Mouse (Mus musculus) cerebral cortex, adult 2 months (tissue): Measurements from ENCODE around the gene Cntnap2.

ENCODE experiments used
- WGBS: fragments of 180-500 bp; shearing (Covaris S2); methylation state at CpG from one replicate; pipeline ENCODE4 v1.1.7; 2018; 5-methylcytosine and 5-hydroxymethylcytosine counted together

Cntnap2 gene

DNA sequence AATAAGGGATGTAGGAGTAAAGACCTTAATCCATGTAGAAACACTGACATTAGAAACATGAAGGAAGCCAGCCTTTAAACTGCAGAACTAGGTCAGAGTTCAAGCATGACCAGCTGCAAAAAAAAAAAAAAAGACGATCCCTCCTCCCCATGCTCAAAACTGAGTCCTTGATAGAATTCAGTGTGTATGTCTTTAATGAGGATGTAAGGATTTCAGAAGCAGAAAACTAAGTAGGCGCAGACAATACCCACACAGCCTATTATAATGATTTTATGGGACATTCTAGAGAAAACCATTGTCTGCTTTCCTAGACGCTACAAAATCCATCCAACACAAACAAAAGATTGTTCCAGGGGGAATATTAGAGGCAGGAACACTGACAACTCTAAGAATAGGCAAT is 2168.4 kb downstream of the Cntnap2 start:
- 49% methylated on average over 3 of the region's 3 CpGs for whole genome bisulfite sequencing

DNA sequence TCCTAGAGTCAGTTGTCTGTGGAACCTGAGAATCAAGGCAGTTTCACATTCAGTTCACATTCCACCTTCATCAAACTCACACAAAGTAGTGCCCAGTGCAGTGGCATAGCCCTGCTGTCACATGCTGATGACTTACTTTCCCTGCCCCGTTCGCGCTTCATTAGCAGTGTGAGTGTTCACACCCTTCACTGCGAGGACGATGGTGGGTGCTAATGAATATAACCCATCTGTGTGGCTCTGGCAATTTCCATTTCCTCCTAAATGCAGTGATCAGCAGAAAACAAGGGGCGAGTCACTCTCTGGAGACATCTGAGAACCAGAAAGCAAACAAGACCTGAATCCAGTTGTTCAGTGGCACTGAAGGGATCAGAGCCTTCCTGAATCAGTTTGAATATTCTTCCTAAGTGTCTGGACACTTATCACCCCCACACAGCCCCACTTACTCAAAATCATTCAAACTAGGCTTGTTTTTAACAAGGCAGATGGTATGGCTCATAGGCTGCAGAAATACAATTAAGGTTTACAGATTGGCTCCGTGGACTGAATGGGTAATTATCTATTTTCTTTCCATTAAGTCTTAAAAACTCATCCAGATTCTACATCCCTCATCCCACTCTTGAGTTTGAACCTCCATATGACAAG is 2169.6 kb downstream of the Cntnap2 start:
- WGBS = 63% methylated on average over 7 of the region's 7 CpGs

DNA sequence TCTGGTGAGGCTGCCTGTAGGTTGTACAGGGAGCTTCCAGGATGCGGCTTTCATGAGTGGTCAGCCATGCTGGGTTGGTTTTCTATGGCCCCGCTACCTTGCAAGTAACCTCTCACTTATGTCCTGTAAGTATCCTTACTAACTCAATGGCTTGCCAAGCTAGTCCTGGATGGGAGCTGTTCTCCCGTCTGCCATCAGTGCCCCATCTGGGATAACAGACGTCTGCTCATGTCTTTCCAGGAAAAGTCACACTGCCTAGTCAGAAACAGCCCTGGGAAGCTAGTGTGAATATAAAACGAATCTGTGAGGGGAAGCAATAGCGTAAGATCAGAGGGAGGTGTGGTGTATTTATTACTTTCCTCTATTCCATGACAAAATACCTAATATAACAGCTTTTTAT is 2172.4 kb downstream of the Cntnap2 start:
- 73% methylated on average over 6 of the region's 6 CpGs for WGBS

GRCm38 (mm10) chr6:47239376-47239921 is 2180.3 kb downstream of the Cntnap2 start:
- WGBS = 32% methylated on average over 3 of the region's 3 CpGs

- WGBS = 33% methylated on average over 6 of the region's 6 CpGs
These were observed 2184.9 kb downstream of the Cntnap2 start for GRCm38 (mm10) chr6:47243863-47244606.

- 52% methylated on average over 7 of the region's 7 CpGs for WGBS
These were observed 2185.5 kb downstream of the Cntnap2 start for GRCm38 (mm10) chr6:47244642-47245041.

GRCm38 (mm10) chr6:47255270-47255669 is 2196.1 kb downstream of the Cntnap2 start:
- 80% methylated on average over 2 of the region's 2 CpGs for WGBS

GRCm38 (mm10) chr6:47256227-47256887 is 2197.2 kb downstream of the Cntnap2 start:
- WGBS = 87% methylated on average over 4 of the region's 4 CpGs

DNA sequence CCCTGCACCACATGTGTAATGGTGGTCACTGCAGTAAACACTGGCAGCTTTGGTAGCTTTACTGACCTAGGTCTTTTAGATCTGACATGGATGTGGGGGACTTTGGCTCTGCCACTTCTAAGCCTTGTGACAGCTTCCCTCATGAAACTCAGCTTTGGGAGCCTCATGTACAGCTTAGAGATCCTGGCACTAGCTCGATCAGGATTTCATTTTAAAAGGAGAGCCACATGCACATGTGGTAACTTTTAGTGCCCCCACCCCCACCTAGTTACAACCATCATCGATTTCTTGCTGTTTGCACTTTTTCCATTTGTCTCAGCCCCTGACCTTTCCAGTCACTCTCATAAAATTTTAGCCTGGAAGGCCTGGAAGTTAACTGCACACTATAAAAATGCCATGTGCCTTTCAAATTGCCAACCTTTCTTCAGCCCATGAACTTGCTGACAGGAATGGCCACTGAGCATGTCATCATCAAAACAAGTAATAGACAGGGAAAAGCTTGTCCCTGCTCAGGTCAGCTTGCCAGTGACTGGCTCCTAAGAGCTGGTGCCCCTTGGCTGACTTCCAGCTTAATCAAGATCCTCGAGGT is 2197.9 kb downstream of the Cntnap2 start:
- WGBS = 68% methylated on average over 3 of the region's 3 CpGs

DNA sequence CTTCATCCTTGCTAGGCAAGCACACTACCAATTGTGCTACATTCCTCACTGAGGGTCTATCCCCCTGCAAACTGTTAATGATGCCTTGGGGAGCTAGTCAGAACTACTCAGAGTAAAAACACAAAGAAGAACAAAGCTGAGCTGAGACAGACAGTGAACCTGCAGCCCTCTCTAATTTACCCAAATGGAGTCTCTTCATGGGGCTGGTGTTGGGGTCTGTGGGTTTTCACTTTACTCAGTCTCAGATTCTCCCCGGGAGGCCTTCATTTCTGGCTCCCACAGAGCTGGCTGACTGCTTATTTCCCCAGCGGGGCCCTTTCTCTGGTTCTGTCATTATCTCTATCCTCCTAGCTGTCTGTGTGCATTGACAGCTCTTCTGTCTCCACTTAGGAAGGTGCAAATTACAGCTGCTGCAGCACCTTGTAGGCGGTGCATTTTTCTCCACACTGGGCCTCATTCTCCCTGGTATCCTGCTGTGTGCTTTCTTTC is 2200.5 kb downstream of the Cntnap2 start:
- WGBS = 59% methylated on average over 3 of the region's 3 CpGs

DNA sequence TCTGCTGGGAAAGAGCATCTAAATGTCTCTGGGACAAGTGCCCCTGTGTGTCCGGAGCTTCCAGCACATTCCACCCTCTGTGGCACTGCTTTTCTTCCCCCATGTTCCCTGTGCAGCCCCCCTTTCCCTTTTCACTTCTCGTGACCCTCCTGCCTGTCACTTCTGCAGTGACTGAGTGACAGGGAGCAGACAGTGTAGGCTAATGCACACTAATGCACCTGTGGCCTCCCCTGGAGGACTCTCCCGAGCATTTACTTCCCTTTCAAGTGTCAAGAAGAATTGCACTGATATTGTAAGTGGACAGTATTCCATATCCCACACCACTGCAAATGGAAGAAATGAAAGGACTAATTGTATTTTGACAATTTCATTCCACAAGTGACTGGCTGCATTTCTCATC is 2208.1 kb downstream of the Cntnap2 start:
- 84% methylated on average over 3 of the region's 3 CpGs for WGBS

GRCm38 (mm10) chr6:47269455-47269854 is 2210.3 kb downstream of the Cntnap2 start:
- WGBS = 87% methylated on average over 3 of the region's 3 CpGs

GRCm38 (mm10) chr6:47271576-47271975 is 2212.4 kb downstream of the Cntnap2 start:
- WGBS = 92% methylated on average over 3 of the region's 3 CpGs

DNA sequence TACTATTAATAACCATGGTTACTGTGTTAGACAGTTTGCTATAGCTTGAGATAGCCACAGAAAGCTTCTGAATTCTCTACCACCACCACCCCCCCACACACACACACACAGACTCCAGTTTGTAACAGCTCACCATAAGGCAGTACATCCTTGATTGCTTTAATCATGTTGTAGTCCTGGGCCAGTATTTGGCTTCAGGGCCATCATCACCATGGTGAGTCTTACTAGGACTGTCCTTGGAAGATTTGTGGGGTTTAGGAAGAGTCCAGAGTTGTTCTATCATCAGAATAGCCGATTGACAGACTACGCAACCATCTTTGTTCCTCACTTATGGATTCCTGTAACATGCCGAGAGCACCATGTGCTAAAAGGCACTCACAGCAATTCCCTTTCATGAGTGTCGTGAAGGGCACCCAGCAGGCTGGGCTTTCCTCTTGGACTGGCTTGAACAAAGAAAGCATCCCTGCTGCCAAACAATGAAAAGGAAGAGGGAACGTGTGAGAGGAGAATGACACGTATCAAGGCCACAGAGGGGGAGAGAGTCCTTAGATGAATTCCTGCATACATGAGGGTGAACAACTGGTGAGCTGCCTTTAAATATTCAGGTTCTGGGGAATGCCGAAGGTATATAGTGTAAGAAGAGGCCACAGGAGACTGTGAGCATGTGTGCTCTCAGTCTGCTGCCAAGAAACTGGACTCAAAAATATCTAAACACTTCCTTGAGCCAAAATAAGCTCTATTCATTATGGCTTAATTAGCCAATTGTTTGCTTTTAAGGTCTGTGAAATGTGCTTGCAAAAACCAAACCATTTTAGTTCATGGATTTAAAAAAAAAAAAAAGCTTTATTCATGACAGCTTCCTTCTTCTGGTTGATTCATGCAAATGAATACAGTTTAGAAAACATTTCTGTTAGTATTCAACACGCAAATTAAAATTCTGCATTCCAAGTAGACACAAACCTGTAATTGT is 2213.7 kb downstream of the Cntnap2 start:
- WGBS = 55% methylated on average over 8 of the region's 8 CpGs

- WGBS = 63% methylated on average over 2 of the region's 2 CpGs
These were observed 2215.9 kb downstream of the Cntnap2 start for GRCm38 (mm10) chr6:47275065-47275464.

- 85% methylated on average over 1 of the region's 1 CpGs for WGBS
These were observed 2220.0 kb downstream of the Cntnap2 start for GRCm38 (mm10) chr6:47279183-47279582.

DNA sequence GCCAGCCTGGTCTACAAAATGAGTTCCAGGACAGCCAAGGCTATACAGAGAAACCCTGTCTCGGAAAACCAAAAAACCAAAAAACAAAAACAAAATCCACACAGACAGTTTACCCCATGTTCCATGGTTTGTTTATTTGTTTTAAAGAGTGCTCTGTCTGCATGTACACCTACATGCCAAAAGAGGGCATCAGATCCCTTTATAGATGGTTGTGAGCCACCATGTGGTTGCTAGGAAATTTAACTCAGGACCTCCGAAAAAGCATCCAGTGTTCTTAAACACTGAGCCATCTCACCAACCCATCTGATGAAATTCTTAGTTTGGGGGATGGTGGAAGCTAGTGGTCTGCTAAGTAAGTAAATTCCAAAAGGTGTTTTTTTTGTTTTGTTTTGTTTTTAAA is 2225.6 kb downstream of the Cntnap2 start:
- WGBS = 61% methylated on average over 2 of the region's 2 CpGs

- WGBS = 79% methylated on average over 1 of the region's 1 CpGs
These were observed 2226.6 kb downstream of the Cntnap2 start for GRCm38 (mm10) chr6:47285742-47286141.

DNA sequence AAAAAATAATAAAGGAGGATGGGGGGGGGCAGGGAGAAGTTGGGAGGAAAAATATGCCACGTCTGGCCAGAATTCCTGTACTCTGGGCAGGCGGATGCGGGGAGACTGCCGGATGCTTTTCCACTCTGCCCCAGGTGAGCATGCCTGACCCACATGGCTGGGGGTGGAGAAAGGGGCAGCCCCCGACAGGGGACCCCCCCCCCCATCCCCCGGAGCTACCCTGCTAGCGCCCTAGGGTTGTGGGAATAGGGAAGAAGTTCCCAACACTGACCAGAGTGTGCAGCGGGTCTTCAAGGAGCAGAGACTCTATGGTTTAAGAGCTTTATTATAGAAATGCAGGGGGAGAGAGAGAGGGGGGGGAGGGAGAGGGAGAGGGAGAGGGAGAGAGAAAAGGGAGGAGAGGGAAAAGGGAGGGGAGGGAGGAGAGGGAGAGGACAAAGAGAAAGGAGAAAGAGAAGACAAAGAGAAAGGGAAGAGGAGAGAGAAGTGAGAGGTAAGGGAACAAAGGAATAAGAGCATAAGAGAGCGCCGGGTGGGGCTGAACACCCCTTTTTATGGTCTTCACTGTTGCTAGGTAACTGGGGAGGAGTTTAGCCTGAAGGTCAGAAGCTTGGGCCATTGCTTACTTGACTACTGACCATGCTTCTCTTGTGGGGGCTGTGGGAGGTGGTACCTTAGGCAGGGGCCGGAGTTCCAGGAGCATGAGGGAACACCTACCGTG is 2227.2 kb downstream of the Cntnap2 start:
- WGBS = 70% methylated on average over 12 of the region's 12 CpGs

- 57% methylated on average over 1 of the region's 1 CpGs for WGBS
These were observed 2228.6 kb downstream of the Cntnap2 start for GRCm38 (mm10) chr6:47287722-47288121.
